Mouse (Mus musculus) spleen, adult 2 months (tissue): ENCODE results near the gene Ngdn. TPM values are rescaled to one million over a fixed set of nuclear protein-coding genes. Genes with fewer than 3 reads are reported as not detected.
"Not testable (repeated sequence)": the region's sequence is repeated elsewhere in the genome, so short reads cannot be mapped to it uniquely, and the experiment has no call there.

Source experiments
- DNase-seq, 2 experiments: peaks; one replicate each; pipeline versions ENCODE4 v3.0.0 to v3.0.0-alpha.2; 2012 to 2021; ENCODE audit warnings: low spot score in 2 of 2, low read depth in 1 of 2
- H3K27ac ChIP-seq: fragments of 200-500 bp; 2 replicates; pipeline ENCODE4 v1.5.1; 2012; ENCODE audit warnings: low read length, inconsistent platforms; ENCODE audit not compliant: insufficient read depth
- H3K27me3 ChIP-seq: fragments of 200-500 bp; 2 replicates; pipeline ENCODE4 v1.6.1; 2012; ENCODE audit warnings: mild to moderate bottlenecking, moderate library complexity, low read length, inconsistent platforms; ENCODE audit not compliant: control insufficient read depth, insufficient read depth
- H3K36me3 ChIP-seq: fragments of 200-500 bp; 2 replicates; pipeline ENCODE4 v1.6.1; 2012; ENCODE audit warnings: mild to moderate bottlenecking, low read length, inconsistent platforms; ENCODE audit not compliant: control insufficient read depth, insufficient read depth
- H3K4me1 ChIP-seq: fragments of 200-500 bp; 2 replicates; pipeline ENCODE4 v1.6.1; 2011; ENCODE audit warnings: inconsistent platforms; ENCODE audit not compliant: control insufficient read depth, insufficient read depth, insufficient read length
- H3K4me3 ChIP-seq: fragments of 200-500 bp; 2 replicates; pipeline ENCODE4 v1.5.1; 2011; ENCODE audit warnings: mild to moderate bottlenecking, inconsistent platforms; ENCODE audit not compliant: insufficient read depth, insufficient read length; ENCODE audit errors: extremely low read depth
- CTCF ChIP-seq: fragments of 200-500 bp; IDR thresholded peaks from 2 replicates; pipeline ENCODE4 v1.5.1; 2011; ENCODE audit warnings: mild to moderate bottlenecking, inconsistent platforms; ENCODE audit not compliant: insufficient read depth, insufficient read length, insufficient replicate concordance; ENCODE audit errors: extremely low read depth
- POLR2A ChIP-seq: fragments of 200-500 bp; IDR thresholded peaks from 2 replicates; pipeline ENCODE4 v1.6.1; 2011; ENCODE audit warnings: low read depth, low read length, inconsistent platforms
- WGBS: fragments of 180-500 bp; shearing (Covaris S2); methylation state at CpG from one replicate; pipeline ENCODE4 v1.1.7; 2018; 5-methylcytosine and 5-hydroxymethylcytosine counted together
- polyA plus RNA-seq: library from polyadenylated mRNA; depleted of rRNA; stranded (reverse); fragments of >200 nt; gene quantifications from 2 replicates; pipeline ENCODE4 v1.2.3, GENCODE M21; 2012

Ngdn gene
- polyA plus RNA-seq, 1 experiment = 10.4 TPM

- Histone ChIP-seq H3K4me3 (no peak overlapping the region), H3K36me3 (no peaks in the 10 kb centered on the region), H3K4me1 (no peaks in the 10 kb centered on the region), H3K27me3 (no peaks in the 10 kb centered on the region), H3K27ac (no peak overlapping the region)
- no peak for TF ChIP-seq POLR2A
- TF ChIP-seq CTCF = no peak
- DNase-seq = no peak
Measured at GRCm38 (mm10) chr14:54998680-54999079, 16.6 kb upstream of the Ngdn start.

- H3K27me3 ChIP-seq, H3K4me3 ChIP-seq, DNase-seq, H3K36me3 ChIP-seq, H3K27ac ChIP-seq, H3K4me1 ChIP-seq: not testable (repeated sequence)
- 83% methylated on average over 5 of the region's 5 CpGs for WGBS
Measured at GRCm38 (mm10) chr14:54999868-55000267, 15.4 kb upstream of the Ngdn start.

- Histone ChIP-seq H3K27ac (no peak overlapping the region), H3K36me3 (no peaks in the 10 kb centered on the region), H3K4me3 (no peak overlapping the region), H3K27me3 (no peaks in the 10 kb centered on the region), H3K4me1 (no peaks in the 10 kb centered on the region)
- no peak for DNase-seq
- WGBS = 88% methylated on average over 6 of the region's 6 CpGs
- no peak for TF ChIP-seq POLR2A
- no peak for TF ChIP-seq CTCF
Measured at GRCm38 (mm10) chr14:55000814-55001213, 14.4 kb upstream of the Ngdn start.

GRCm38 (mm10) chr14:55001446-55001845 is 13.8 kb upstream of the Ngdn start:
- Histone ChIP-seq H3K4me3 (no peak overlapping the region), H3K36me3 (no peaks in the 10 kb centered on the region), H3K4me1 (no peaks in the 10 kb centered on the region), H3K27me3 (no peaks in the 10 kb centered on the region), H3K27ac (no peak overlapping the region)
- whole genome bisulfite sequencing = 93% methylated on average over 2 of the region's 2 CpGs
- DNase-seq = no peak
- no peak for TF ChIP-seq CTCF
- no peak for TF ChIP-seq POLR2A

- no peak for TF ChIP-seq CTCF
- TF ChIP-seq POLR2A = no peak
- no peak for DNase-seq
- no peaks in the 10 kb centered on the region for H3K36me3 ChIP-seq
- H3K27ac ChIP-seq = no peak overlapping the region
- no peaks in the 10 kb centered on the region for H3K4me1 ChIP-seq
- H3K4me3 ChIP-seq = no peak overlapping the region
- no peaks in the 10 kb centered on the region for H3K27me3 ChIP-seq
- 38% methylated on average over 12 of the region's 12 CpGs for WGBS
Measured at GRCm38 (mm10) chr14:55001938-55002686, 13.1 kb upstream of the Ngdn start.

GRCm38 (mm10) chr14:55002687-55003120 is 12.6 kb upstream of the Ngdn start:
- DNase-seq = no peak
- 67% methylated on average over 7 of the region's 7 CpGs for WGBS
- no peak overlapping the region for H3K4me3 ChIP-seq
- TF ChIP-seq POLR2A (no peak), CTCF (no peak)
- H3K4me1 ChIP-seq = no peaks in the 10 kb centered on the region
- no peak overlapping the region for H3K27ac ChIP-seq
- H3K27me3 ChIP-seq = no peaks in the 10 kb centered on the region
- no peaks in the 10 kb centered on the region for H3K36me3 ChIP-seq

- no peak overlapping the region for H3K27ac ChIP-seq
- no peak for DNase-seq
- WGBS = 71% methylated on average over 18 of the region's 18 CpGs
Measured at GRCm38 (mm10) chr14:55003878-55004855, 11.1 kb upstream of the Ngdn start.

More at GRCm38 (mm10) chr14:55003878-55004855, 11.1 kb upstream of the Ngdn start:
- H3K27me3 ChIP-seq = no peaks in the 10 kb centered on the region
- no peaks in the 10 kb centered on the region for H3K4me1 ChIP-seq
- no peak overlapping the region for H3K4me3 ChIP-seq
- no peaks in the 10 kb centered on the region for H3K36me3 ChIP-seq
- no peak for TF ChIP-seq POLR2A
- TF ChIP-seq CTCF = no peak
